Mouse (Mus musculus) hindbrain, embryonic 11.5 days (tissue): ENCODE measurements around the gene Coq2. TPM values are rescaled to one million over a fixed set of nuclear protein-coding genes. Genes with fewer than 3 reads are reported as not detected.

Experiments
- ATAC-seq: fragments of 200-750 bp; cut with Nextera tagmentation; 2 replicates; pipeline ENCODE4 v1.8.0; 2017; ENCODE audit warnings: mild to moderate bottlenecking, moderate TSS enrichment, moderate library complexity; ENCODE audit not compliant: low FRiP score
- DNase-seq: peaks from one replicate; pipeline ENCODE4 v3.0.0-alpha.2; 2015; ENCODE audit warnings: low spot score
- H3K27ac ChIP-seq: fragments of 300-500 bp; sonication (generic); 2 replicates; pipeline ENCODE4 v1.5.1; 2014; ENCODE audit warnings: mild to moderate bottlenecking, low read depth, low read length
- H3K27me3 ChIP-seq: fragments of 300-500 bp; sonication (generic); 2 replicates; pipeline ENCODE4 v1.6.1; 2014; ENCODE audit warnings: mild to moderate bottlenecking, low read length, moderate library complexity, mixed read lengths; ENCODE audit not compliant: control insufficient read depth, insufficient read depth
- H3K36me3 ChIP-seq: fragments of 300-500 bp; sonication (generic); 2 replicates; pipeline ENCODE4 v1.6.1; 2014; ENCODE audit warnings: mild to moderate bottlenecking, low read length, moderate library complexity, mixed read lengths; ENCODE audit not compliant: control insufficient read depth, insufficient read depth
- H3K4me1 ChIP-seq: fragments of 300-500 bp; sonication (generic); replicated peaks from 2 replicates; pipeline ENCODE4 v1.6.1; 2014; ENCODE audit warnings: low read length, mixed read lengths; ENCODE audit not compliant: control insufficient read depth, insufficient read depth
- H3K4me2 ChIP-seq: fragments of 300-500 bp; sonication (generic); replicated peaks from 2 replicates; pipeline ENCODE4 v1.6.1; 2014; ENCODE audit warnings: mild to moderate bottlenecking, low read depth, low read length
- H3K4me3 ChIP-seq: fragments of 300-500 bp; sonication (generic); 2 replicates; pipeline ENCODE4 v1.5.1; 2014; ENCODE audit warnings: low read depth, low read length
- H3K9ac ChIP-seq: fragments of 300-500 bp; sonication (generic); 2 replicates; pipeline ENCODE4 v1.6.1; 2014; ENCODE audit warnings: low read depth, low read length
- H3K9me3 ChIP-seq: fragments of 300-500 bp; sonication (generic); 2 replicates; pipeline ENCODE4 v1.6.1; 2016; ENCODE audit warnings: low read length; ENCODE audit not compliant: control insufficient read depth
- WGBS: fragments of 180-500 bp; shearing (Covaris S2); extraction: QIAGEN DNeasy Blood & Tissue Kit; methylation state at CpG from one replicate; pipeline ENCODE4 v1.1.7; 2014; 5-methylcytosine and 5-hydroxymethylcytosine counted together
- polyA plus RNA-seq: library from polyadenylated mRNA; unstranded; fragments of >200 nt; fragmentation: Nextera tagmentation; extraction: Ambion mirVana; gene quantifications from 2 replicates; pipeline ENCODE4 v1.2.1, GENCODE M21; 2014

The Coq2 gene
- polyA plus RNA-seq, 1 experiment from 2014 or later = 48.4 TPM

GRCm38 (mm10) chr5:100621876-100622508 is 52.9 kb downstream of the Coq2 start:
- Histone ChIP-seq H3K9me3 (no peaks in the 10 kb centered on the region), H3K4me2 (no peak overlapping the region), H3K4me1 (no peaks in the 10 kb centered on the region), H3K36me3 (no peaks in the 10 kb centered on the region), H3K9ac (no peak overlapping the region), H3K4me3 (no peak overlapping the region), H3K27ac (no peak overlapping the region), H3K27me3 (no peaks in the 10 kb centered on the region)
- 60% methylated on average over 7 of the region's 8 CpGs for WGBS
- no peak for ATAC-seq
- DNase-seq = no peak

DNA sequence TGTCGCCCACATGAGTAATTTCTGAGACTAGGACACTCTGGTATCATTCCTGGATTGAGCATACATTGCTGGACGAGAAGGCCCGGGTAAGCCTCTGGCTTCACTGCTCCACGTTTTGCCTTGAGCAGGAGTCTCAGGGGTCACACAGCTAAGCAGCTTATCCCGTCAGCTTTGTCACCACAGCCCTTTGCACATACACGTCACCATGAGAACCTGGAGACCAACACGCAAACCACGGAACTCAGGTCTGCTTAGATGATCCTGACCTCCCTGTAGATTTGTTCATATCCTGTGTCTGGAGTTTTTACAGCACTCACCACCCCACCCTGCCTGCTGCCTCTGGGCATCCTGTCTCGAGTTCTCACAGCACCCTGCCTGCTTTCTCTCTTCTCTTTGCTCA is 54.0 kb downstream of the Coq2 start:
- Histone ChIP-seq H3K9ac (no peak overlapping the region), H3K9me3 (no peaks in the 10 kb centered on the region), H3K4me3 (no peak overlapping the region), H3K27me3 (no peaks in the 10 kb centered on the region), H3K4me1 (no peaks in the 10 kb centered on the region), H3K27ac (no peak overlapping the region), H3K4me2 (no peak overlapping the region), H3K36me3 (no peaks in the 10 kb centered on the region)
- no peak for DNase-seq
- no peak for ATAC-seq
- 69% methylated on average over 9 of the region's 9 CpGs for WGBS

DNA sequence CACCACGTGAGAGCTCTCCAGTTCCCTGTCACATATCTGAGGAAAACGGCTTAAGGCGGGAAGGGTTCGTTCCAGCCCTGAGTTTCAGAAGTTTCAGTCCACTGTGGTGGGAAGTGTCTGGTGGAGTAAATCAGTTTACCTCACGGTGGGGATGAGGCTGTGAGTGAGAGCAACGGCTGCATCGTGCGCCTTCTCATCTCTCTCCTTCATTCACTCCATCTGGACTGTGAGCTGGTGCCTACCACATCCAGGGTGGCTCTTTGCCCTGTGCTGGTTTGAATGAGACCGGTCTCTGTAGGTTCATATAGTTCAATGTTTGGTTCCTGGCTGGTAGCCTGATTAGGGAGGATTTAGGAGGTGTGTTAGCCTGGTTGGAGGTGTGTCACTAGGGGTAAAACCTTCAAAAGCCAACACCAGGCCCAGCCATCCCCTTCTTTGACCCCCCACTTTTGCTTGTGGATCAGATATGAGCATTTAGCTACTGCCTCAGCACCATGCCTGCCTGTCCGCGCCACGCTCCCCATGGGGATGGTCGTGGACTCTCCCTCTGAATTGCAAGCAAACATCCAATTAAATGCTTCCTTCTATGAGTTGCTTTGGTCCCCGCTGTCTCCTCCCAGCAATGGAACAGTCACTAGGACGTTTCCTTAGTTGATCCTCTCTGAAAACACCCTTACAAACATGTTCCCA is 55.2 kb downstream of the Coq2 start:
- ATAC-seq (no peak), DNase-seq (no peak)
- no peak overlapping the region for H3K27ac ChIP-seq
- H3K36me3 ChIP-seq = no peaks in the 10 kb centered on the region
- WGBS = 91% methylated on average over 15 of the region's 15 CpGs
- H3K4me2 ChIP-seq = no peak overlapping the region
- H3K9me3 ChIP-seq = no peaks in the 10 kb centered on the region
- no peaks in the 10 kb centered on the region for H3K4me1 ChIP-seq
- H3K4me3 ChIP-seq = no peak overlapping the region
- H3K27me3 ChIP-seq = no peaks in the 10 kb centered on the region
- no peak overlapping the region for H3K9ac ChIP-seq

GRCm38 (mm10) chr5:100613896-100614768 is 60.8 kb downstream of the Coq2 start:
- Histone ChIP-seq H3K4me1 (no peaks in the 10 kb centered on the region), H3K4me2 (no peak overlapping the region), H3K27me3 (no peaks in the 10 kb centered on the region), H3K9me3 (no peaks in the 10 kb centered on the region), H3K36me3 (no peaks in the 10 kb centered on the region), H3K9ac (no peak overlapping the region), H3K27ac (no peak overlapping the region), H3K4me3 (no peak overlapping the region)
- 89% methylated on average over 17 of the region's 17 CpGs for WGBS
- no peak for ATAC-seq
- DNase-seq = no peak

DNA sequence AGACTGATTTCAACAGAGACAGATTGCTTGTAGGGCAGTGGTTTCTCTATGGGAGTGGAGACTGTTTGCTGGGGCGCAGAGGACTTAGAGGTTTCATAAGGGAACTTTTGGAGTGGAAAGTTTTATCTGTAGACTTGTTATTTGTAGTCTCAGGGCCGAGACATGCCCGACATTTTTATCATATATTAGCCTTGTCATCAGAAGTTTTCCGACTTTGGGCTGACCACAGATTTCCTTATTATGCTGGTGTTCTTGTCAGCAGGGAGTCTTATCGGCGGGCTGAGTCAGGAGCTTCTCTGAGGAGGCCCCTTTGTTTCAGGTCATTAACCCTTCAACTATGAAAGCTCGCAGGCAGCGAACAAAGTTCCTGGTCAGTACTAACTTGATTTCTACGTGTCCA is 67.1 kb downstream of the Coq2 start:
- no peaks in the 10 kb centered on the region for H3K4me1 ChIP-seq
- H3K4me3 ChIP-seq = no peak overlapping the region
- H3K4me2 ChIP-seq = no peak overlapping the region
- H3K27me3 ChIP-seq = no peaks in the 10 kb centered on the region
- no peaks in the 10 kb centered on the region for H3K9me3 ChIP-seq
- H3K27ac ChIP-seq = no peak overlapping the region
- ATAC-seq = no peak
- no peak overlapping the region for H3K9ac ChIP-seq
- H3K36me3 ChIP-seq = no peaks in the 10 kb centered on the region
- WGBS = 92% methylated on average over 9 of the region's 9 CpGs
- DNase-seq = no peak

GRCm38 (mm10) chr5:100607090-100607762 is 67.7 kb downstream of the Coq2 start:
- WGBS = 78% methylated on average over 4 of the region's 4 CpGs
- Histone ChIP-seq H3K9me3 (no peaks in the 10 kb centered on the region), H3K9ac (no peak overlapping the region), H3K36me3 (no peaks in the 10 kb centered on the region), H3K27ac (no peak overlapping the region), H3K4me3 (no peak overlapping the region), H3K4me1 (no peaks in the 10 kb centered on the region), H3K4me2 (no peak overlapping the region), H3K27me3 (no peaks in the 10 kb centered on the region)
- DNase-seq (no peak), ATAC-seq (no peak)

DNA sequence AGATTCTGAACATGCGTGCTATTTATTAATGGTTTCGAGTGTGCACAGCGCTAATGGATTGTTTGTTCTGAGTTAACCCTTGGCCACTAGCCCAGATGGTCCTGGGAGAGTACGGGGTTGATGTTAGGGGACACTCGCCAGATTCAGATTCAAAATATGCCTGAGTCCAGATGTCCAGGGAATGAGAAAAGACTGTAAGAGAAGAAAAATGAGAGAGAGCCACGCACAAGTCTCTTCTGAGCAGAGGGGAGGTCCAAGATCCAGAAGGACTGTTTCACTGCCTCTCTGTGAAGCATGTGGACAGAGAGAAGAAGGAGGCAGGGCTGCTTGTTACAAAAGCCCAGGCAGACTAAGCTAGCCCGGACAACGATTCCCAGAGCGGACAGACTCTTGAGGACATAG is 69.1 kb downstream of the Coq2 start:
- 77% methylated on average over 9 of the region's 9 CpGs for WGBS
- H3K9me3 ChIP-seq = no peaks in the 10 kb centered on the region
- no peaks in the 10 kb centered on the region for H3K27me3 ChIP-seq
- H3K36me3 ChIP-seq = no peaks in the 10 kb centered on the region
- H3K9ac ChIP-seq = no peak overlapping the region
- DNase-seq (no peak), ATAC-seq (no peak)
- no peak overlapping the region for H3K27ac ChIP-seq
- no peak overlapping the region for H3K4me3 ChIP-seq
- no peaks in the 10 kb centered on the region for H3K4me1 ChIP-seq
- no peak overlapping the region for H3K4me2 ChIP-seq
